Mouse (Mus musculus) olfactory bulb, adult 2 months (tissue): Measurements from ENCODE around the gene Apob.

Experiments used
- CTCF ChIP-seq: fragments of 200-500 bp; IDR thresholded peaks from 2 replicates; pipeline ENCODE4 v1.5.1; 2012; ENCODE audit warnings: low read depth, mild to moderate bottlenecking, low read length, moderate library complexity; ENCODE audit not compliant: insufficient read depth
- POLR2A ChIP-seq: fragments of 200-500 bp; IDR thresholded peaks from 2 replicates; pipeline ENCODE4 v1.6.1; 2012; ENCODE audit warnings: mild to moderate bottlenecking, low read depth, low read length, moderate library complexity; ENCODE audit not compliant: insufficient read depth

DNA sequence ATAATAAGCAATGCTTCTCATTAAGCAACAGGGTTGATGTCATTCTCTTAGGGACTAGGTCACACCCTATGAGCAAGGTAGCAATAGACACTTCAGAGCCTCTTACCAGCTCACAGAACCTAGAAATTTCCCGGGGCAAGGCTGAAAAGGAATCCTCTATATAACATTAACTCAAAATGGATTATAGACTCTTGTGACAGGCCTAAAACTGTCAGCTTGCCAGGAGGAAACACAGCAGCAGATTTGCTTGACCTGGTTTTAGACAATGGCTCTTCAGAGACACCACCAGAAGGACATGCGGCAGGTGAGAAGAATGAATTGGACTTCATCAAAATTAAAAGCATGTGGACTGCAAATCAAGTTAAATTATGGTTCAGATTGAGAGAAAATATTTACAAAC lies 7.1 kb upstream of the Apob start:
- TF ChIP-seq CTCF: no peak
- no peak for TF ChIP-seq POLR2A
